Mouse (Mus musculus) sigmoid colon, adult 10 weeks (tissue): ENCODE data around the gene Kcng1. TPM values are rescaled to one million over a fixed set of nuclear protein-coding genes. Genes with fewer than 3 reads are reported as not detected.

Experiments
- polyA plus RNA-seq: library from polyadenylated mRNA; stranded (reverse); fragments of 350-450 nt; fragmentation: Illumina TruSeq; extraction: RNeasy Lipid Tissue Mini Kit (QIAGEN cat#74804); gene quantifications from one replicate; pipeline ENCODE4 v1.2.3, GENCODE M21; 2014; ENCODE audit warnings: low read depth, low replicate concordance

Gene Kcng1
- polyA plus RNA-seq = 0.16 TPM

DNA sequence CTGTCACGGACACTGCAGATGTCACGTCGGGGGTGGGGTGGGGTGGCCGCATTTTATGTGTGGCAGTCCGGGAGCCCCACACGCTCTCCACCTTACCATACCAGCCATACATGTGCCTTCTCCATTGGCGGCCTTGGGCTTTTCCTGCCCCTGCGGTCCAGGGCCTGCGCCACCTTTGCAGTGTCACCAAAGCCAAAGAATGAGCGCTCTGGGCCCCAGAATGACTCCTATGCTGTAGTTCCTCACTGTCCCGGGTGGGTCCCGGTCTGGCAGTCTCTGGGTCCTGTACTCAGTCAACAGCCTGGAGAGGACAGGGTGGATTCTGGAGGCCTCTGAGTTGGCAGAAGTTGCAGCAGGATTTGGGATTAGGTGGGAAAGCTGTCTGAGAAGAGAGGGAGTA lies at the start of gene Kcng1:
Gene Kcng1, minus strand, starts transcription at position 155 of the 400 bp plus-strand sequence.

DNA sequence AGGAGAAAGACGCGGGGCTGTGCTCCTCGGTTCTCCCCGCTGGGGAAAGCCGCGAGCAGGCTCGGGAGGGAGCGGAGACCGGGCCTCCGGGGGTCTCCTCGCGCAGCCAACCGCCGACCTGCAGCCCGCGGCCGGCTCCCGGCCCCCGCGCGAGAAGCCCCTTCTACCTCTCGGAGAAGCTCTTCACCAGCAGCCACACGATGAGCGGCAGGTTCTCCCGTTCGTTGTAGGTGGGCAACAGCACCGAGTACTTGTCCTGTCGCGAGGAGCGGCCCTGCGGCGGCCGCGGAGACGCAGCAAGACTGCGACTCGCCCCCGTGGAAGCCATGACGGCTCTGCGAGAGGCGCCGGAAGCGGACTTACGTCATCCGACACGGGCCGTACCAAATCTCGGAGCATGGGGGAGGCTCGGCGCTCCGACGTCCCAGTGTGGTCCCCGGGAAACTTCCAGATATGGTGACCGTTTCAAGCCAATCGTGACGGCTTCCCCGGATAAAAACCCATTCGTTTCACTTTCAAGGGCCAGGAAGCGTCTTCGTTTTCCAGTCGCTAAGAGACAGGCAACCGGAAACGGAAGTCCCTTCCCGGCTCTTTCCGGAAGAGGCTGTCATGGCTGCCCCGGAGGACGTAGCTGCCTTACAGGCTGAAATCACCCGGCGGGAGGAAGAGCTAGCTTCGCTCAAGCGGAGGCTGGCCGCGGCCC lies 51.4 kb downstream of the Kcng1 start, which contains the start of the genes Gm20716, Dpm1 and Mocs3:
Gene Gm20716, minus strand, starts transcription at position 339 of the 703 bp plus-strand sequence.
Gene Dpm1, minus strand, starts transcription at position 566 of the 703 bp plus-strand sequence.
Gene Mocs3, plus strand, starts transcription at position 597 of the 703 bp plus-strand sequence.

Other genes with a start within 250 kb of the Kcng1 start
- gene Pard6b, start 200.7 kb downstream of the Kcng1 start, polyA plus RNA-seq = 9.7 TPM
- 14.8 TPM for gene Adnp, start 74.6 kb downstream of the Kcng1 start, polyA plus RNA-seq
- gene Gm20716, start 51.4 kb downstream of the Kcng1 start, polyA plus RNA-seq = 99.9 TPM
- 139 TPM for gene Dpm1, start 51.1 kb downstream of the Kcng1 start, polyA plus RNA-seq
- 1.9 TPM for gene Mocs3, start 51.1 kb downstream of the Kcng1 start, polyA plus RNA-seq